Mouse (Mus musculus): ENCODE results near the gene Rac1. TPM values are rescaled to one million over a fixed set of nuclear protein-coding genes. Genes with fewer than 3 reads are reported as not detected.
"Not testable (repeated sequence)": the region's sequence is repeated elsewhere in the genome, so short reads cannot be mapped to it uniquely, and the experiment has no call there.

The Rac1 gene
- polyA plus RNA-seq, 1 experiment: 441 TPM

GRCm38 (mm10) chr5:143525454-143526225 lies 2.2 kb downstream of the Rac1 start:
- DNase-seq (ENCODE audit: low spot score): no peak

DNA sequence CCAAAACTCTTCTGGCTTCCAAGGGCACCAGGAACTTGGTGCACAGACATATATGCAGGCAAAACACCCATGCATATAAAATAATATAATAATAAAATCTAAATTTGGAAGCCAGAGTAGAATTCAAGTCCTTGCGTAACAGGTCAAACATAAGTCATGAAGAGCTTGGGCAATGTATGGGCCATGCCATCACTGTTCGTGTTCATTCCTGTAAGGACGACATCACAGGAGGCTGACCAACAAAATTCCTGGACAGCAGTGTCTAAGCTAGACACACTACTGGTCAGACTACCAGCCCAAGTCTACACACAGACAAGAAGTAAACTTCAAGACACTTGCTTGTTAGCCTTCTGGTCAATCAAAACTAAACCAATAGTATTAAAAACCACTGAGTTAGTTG lies 5.0 kb downstream of the Rac1 start:
- DNase-seq (ENCODE audit: low spot score): no peak

DNA sequence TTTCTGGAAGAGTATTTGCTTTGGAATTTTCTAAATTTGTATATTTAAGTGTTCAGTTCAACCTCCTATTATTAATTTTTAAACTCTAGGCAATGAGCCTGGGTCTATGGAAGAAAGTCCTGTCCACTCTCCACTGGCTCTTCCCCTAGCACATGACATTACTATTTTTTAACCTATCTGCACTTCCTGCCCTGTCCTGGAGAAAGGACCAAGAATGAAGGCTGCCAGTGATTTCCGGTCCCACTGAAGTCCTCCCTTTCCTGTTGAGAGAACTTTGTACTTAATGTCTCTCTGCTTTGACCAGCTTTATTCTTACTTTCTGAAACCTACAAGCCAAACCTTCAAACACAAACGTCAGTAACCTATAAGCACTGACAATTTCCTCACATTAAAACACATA lies 7.4 kb downstream of the Rac1 start:
- DNase-seq (ENCODE audit: low spot score): no peak

DNA sequence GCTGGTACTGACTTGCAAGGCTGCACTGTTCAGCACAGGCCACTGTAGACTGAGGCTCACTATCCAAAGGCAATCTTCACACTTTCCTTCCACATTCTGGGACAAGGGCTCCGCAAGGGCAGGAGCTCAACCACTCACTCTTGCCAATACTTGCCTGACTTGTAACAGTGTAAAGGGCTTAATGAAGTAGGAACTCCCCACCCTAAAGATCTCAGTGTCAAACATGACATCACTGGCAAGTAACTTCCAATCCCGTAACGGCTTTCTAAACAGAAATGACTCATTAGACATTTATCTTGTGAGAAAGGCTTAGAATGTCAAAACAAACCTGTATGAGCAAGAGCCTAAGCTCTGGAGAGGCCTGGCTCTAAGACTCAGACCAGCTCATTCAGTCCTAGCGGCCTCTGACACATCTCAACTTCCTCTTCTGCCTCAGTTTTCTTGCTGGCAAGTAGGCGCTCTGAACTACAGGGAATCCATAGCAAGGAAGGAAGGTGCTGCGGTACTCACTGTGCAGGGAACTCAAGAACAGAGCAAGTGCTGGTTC lies 9.7 kb downstream of the Rac1 start:
- no peak for DNase-seq (ENCODE audit: low spot score)

GRCm38 (mm10) chr5:143517436-143517835 lies 10.4 kb downstream of the Rac1 start:
- DNase-seq (ENCODE audit: low spot score): no peak

DNA sequence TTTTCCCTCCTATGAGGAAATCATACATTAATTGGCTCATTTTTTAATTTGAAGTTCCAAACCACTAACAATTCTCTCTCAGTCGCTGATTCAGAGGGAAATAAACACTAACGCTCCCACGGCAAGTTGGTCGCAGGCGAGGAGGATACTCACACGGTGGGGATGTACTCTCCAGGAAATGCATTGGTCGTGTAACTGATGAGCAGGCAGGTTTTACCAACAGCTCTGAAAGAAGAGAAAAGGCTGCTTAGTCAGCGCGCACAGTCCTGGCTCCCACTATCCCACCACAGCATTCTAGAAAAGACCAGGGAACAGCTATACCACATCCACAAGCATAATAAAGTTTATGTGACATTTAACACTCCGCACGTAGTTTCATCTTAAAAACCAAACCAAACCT lies 10.8 kb downstream of the Rac1 start:
- DNase-seq (ENCODE audit: low spot score): no peak

DNA sequence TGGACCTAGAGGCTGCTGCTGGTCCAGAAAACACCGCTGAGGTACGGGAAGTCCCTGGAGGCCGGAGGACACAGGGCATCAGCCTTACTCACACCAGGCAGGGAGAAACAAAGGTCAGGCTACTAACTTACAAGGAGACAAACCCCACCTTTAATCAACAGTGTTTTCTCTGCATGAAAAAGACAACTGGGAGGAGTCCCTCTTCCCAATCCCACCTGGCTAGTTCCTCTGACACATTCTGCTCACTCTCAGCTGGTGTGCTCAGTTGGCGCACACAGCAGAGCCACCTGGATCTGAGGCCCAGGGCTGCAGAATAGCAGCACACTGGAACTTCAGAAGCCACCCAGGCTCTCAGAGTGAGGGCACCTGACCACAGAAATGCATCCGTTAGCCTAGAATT lies 13.0 kb downstream of the Rac1 start:
- DNase-seq (ENCODE audit: low spot score): no peak

DNA sequence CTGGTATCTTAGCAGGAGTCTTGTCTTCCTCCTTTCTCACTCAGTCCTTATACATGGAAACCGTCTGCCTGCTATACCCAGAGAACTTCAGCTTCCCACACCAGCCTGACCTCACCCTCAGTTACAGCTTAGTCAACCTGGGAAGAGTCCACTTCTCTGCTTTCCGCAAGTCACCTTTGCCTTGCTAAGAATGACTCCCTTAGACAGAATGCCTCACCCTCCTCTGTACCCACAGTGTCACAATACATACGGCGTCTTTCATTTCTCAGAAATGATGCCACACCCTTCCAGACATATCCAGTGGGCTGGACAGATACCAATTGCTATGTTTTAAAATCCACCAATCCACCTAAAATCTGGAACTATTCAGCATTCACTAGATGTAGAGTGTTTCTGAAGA lies 15.5 kb downstream of the Rac1 start:
- no peak for DNase-seq (ENCODE audit: low spot score)

DNA sequence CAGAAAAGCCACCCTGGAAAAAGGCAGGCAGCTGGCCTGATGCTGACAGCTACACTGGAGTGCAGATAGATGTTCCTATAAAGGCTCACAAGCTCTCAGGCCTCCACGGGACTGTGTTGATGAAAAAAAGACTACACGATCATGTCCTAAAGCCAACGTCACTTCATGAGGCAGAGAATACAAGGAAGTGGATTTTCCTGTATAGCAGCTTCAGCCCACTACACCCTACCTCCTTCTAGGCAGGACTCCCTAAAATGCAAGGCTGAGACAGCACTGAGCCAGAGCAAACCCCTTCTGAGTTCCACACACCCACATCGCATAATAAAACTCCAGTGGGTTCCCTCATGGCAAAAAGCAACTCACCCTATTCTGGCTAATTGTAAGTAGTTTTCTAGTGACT lies 16.3 kb downstream of the Rac1 start:
- no peak for DNase-seq (ENCODE audit: low spot score)

DNA sequence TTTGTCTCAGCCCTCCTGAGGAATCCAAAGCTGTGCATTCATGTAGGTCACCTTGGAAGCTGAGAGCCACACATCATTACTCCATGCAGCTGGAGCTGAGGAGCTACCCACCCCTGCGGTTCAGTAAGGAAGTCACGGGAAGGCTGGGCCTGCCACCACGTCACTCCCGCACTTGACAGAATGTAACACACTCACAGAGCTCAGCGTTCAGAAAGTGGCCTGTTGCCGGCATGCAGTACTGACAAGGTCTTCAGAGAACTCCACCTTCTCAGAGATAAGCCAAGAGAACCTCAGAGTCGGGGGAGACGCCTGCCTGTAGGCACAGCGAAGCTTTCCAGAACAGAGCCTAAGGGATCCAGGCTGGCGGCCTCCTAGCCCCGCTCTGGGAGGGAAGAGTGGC lies 18.1 kb downstream of the Rac1 start:
- DNase-seq (ENCODE audit: low spot score): no peak

DNA sequence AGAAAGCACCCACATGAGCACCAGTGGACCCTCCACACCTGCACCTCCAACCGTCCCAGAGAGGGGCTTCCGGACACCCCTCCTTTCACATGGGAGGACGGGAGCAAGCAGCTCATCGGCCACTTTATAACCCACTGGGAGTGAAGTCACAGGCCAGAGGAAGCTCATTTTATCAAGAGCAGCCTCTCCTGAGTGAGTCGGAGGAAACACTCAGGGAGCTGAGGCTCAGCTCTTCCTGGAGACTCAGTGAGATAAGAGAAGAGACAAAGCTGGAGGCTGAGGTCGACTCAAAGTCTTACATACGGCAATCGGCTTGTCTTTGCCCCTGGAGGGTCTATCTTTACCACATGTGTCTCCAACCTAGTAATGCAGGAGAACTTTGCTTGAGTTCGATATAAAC lies 18.5 kb downstream of the Rac1 start:
- no peak for DNase-seq (ENCODE audit: low spot score)

- DNase-seq (ENCODE audit: low spot score): no peak
Measured at GRCm38 (mm10) chr5:143505545-143505944, 22.3 kb downstream of the Rac1 start.

DNA sequence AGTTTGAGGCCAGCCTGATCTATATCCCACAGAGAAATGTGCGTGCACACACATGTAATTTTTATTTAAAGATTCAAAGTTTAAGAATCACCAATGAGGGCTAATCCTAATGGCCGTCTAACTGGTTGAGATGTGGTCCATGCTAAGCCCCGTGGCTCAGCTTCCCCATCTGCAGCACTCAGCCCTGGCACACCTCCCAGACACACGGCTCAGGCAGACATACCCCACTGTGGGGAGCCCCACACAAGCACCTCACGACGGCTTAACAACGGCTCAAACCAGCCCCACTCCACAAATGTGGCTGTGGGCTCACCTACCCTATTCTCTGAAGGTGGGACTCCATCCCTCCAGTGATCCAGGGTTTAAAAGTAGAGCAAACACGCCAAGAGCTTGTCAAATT lies 22.8 kb downstream of the Rac1 start:
- no peak for DNase-seq (ENCODE audit: low spot score)

DNA sequence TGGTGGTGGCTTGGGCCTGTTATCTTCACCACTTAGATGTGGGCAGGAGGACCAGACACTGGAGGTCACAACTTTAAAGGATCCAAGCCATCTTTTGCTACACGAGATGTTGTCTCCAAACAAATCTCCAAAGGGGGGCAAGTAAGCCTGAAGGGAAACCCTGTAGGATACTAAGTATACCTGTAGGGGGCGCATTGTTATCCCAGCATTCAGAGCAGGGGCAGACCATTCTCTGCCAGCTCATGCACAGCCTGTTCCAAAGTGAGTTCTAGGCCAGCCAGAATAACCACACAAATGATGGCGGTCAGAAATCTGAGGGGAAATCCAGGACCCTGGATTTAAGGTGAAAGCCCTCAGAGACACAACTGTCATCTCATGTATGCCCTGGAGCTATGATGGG lies 23.4 kb downstream of the Rac1 start:
- no peak for DNase-seq (ENCODE audit: low spot score)

- no peak for DNase-seq (ENCODE audit: low spot score)
Measured at GRCm38 (mm10) chr5:143503740-143504139, 24.1 kb downstream of the Rac1 start.

- no peak for DNase-seq (ENCODE audit: low spot score)
Measured at GRCm38 (mm10) chr5:143502899-143503557, 24.8 kb downstream of the Rac1 start.

GRCm38 (mm10) chr5:143501649-143502048 lies 26.2 kb downstream of the Rac1 start:
- DNase-seq (ENCODE audit: low spot score): no peak

DNA sequence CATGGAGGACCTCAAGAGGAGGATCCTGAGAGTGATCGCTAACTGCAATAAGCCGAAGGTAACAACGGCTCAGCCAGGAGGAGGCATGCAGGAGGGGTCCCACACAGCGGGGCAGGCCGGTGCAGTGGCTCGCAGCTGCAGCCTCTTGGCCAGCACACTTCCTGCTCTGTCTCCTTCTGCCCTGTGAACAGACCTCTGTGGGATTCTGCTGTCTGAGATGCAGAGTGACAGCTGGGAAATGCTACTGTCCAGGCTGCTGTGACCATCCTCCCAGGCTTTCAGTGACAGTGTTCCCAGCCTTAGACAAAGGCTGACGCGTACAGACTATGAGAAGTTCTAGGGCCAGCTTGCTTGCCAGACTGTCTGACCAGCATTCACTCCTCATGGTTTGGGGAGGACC lies 26.7 kb downstream of the Rac1 start:
- DNase-seq (ENCODE audit: low spot score): no peak

- DNase-seq (ENCODE audit: low spot score): not testable (repeated sequence)
Measured at GRCm38 (mm10) chr5:143500711-143501110, 27.1 kb downstream of the Rac1 start.

DNA sequence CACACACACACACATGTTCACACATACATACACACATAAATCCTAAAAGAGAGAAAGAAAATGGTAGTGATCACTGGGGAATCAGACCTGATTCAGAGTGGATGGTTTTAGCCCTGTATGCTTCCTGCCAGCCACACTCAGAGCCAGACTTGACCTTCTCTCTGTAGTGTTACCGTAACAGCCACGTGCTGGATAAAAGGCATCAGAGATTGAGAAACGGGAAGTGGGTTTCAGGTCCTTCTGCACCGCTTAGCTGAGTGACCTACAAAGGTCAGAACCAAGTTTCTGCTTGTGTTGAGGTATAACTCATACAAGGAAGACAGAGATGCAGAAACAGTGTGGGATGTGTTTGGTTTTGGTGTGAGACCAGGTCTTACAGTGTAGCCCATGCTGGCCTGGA lies 28.1 kb downstream of the Rac1 start:
- no peak for DNase-seq (ENCODE audit: low spot score)

GRCm38 (mm10) chr5:143499197-143499596 lies 28.6 kb downstream of the Rac1 start:
- no peak for DNase-seq (ENCODE audit: low spot score)

- no peak for DNase-seq (ENCODE audit: low spot score)
Measured at GRCm38 (mm10) chr5:143497451-143497850, 30.4 kb downstream of the Rac1 start.

GRCm38 (mm10) chr5:143495708-143496107 lies 32.1 kb downstream of the Rac1 start:
- no peak for DNase-seq (ENCODE audit: low spot score)
